Mouse (Mus musculus): Measurements from ENCODE around the gene Serbp1.

The Serbp1 gene

GRCm38 (mm10) chr6:67300710-67301163, 62.8 kb downstream of the Serbp1 start:
- no peak for DNase-seq (ENCODE audit: low read depth, low spot score)

DNA sequence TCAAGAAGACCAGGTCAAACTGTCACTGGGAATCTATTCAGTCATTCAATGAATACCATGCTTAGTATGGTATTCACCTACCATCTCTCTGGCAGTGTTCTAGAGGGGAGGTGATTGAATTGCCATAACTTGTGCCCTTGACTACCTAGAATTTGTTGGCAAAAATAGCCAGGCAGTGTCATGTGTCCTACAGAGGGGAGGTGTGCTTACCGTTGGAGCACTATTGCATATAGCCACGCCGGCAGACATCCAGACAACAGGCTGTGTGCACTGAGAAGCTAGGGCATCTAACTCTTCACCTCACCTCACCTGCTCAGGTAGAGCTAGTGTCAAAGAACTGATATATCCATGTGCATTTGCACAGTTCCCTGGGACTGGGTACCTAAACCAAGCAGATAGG, 63.3 kb downstream of the Serbp1 start:
- DNase-seq (ENCODE audit: low read depth, low spot score), result no peak

- no peak for DNase-seq (ENCODE audit: low read depth, low spot score)
Measured at GRCm38 (mm10) chr6:67302471-67302870, 64.5 kb downstream of the Serbp1 start.

GRCm38 (mm10) chr6:67303210-67303609, 65.2 kb downstream of the Serbp1 start:
- DNase-seq (ENCODE audit: low read depth, low spot score), result no peak

DNA sequence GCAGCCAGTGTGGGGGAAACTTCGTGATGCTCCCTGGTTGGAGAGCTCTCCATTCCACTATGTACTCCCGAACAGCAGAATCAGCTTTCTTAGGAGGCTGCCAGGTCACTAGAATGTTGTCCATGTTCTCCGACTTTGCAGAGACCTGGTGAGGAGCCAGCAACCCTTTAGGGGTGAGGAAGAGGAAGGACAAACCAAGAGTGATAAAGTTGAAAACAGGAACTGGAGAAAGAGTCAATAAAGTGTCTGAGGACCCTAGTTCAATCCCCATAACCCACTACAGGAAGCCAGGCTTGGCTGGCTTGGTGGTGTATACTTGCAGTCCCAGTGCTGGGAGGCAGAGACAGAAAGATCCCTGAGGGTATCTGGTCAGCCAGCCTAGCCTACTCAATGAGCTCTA, 71.0 kb downstream of the Serbp1 start:
- DNase-seq (ENCODE audit: low read depth, low spot score), result no peak

- no peak for DNase-seq (ENCODE audit: low read depth, low spot score)
Measured at GRCm38 (mm10) chr6:67309752-67310151, 71.8 kb downstream of the Serbp1 start.

- no peak for DNase-seq (ENCODE audit: low read depth, low spot score)
Measured at GRCm38 (mm10) chr6:67314697-67315096, 76.7 kb downstream of the Serbp1 start.

DNA sequence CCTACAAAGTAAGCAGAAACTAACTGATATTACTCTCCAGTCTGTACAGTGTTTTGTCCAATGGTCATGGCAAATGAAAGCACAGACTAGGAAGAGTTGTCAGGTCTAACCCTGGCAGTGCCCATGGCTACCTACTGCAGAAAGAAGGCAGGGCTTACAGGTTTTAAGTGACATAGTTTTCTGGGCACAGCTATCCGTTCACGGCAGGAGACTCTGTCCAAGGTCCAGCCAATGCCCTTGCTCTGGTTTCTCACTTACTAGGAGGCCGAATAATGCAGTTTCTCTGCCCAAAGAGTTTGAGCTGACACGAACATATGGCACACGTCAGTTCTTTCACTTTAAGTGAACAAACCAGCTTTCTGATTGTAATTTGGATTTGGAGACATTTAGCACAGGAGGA, 79.1 kb downstream of the Serbp1 start:
- no peak for DNase-seq (ENCODE audit: low read depth, low spot score)

DNA sequence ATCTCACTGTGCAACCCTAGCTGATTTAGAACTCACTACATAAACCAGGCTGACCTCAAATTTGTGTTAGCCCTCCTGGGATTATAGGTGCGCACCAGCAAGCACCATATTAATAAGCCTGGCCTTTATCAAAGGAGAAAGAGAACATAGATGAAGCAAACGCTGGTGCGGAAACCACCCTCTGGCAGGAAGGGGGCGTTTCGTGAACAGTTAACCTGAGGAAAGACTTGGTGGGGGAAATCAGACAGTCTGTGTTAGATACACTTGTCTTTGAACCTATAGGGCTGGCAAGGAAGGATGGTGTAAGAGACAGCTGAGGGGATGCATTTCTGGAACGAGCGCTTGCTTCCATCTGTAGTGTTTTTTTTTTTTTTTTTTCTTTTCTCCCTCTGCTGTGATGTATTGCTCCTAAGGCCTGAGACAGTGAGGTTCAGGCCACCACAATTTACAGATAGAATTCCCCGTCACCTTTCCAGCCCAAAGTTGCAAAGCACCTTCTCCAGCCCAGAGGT, 79.9 kb downstream of the Serbp1 start:
- DNase-seq (ENCODE audit: low read depth, low spot score), result no peak

GRCm38 (mm10) chr6:67318451-67318850, 80.5 kb downstream of the Serbp1 start:
- peak; percentile 22 for DNase-seq (ENCODE audit: low read depth, low spot score)

DNA sequence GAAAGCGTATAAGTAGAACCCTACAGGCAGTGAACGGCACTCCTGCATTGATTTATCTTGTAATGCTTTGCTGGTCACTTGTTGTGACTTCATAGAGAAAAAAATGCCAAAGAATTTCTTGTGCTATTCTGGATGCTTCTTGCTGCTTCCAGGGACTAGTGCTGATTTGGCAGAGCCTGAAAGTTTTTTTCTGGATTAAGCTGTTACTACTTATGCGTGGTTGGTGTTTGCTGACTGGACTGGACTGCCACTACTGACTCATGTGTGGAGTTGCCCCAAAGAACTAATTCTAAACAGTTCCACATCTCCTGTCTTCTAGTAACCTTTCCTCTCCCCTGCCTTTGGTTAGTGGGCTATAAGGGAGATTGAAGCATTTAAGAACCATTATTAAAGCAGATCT, 85.8 kb downstream of the Serbp1 start:
- DNase-seq (ENCODE audit: low read depth, low spot score), result no peak

DNA sequence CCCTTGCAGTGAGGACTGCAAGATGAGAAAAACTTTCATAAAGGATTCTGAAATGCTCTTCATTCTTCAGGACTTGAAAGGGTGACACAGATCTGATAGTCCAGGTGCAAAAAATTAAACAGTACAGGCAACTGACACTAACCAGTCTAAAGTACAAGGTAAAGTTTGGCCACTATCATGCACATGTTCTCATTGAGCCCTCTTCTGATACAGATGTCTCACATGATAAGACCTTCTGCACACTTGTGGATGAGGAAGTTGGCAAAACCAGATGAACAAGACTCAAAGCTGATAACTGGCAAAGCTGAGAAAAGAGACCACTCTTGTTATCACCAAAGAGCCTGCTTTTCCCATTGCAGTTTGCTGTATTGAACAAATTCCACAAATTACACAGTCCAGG, 100.0 kb downstream of the Serbp1 start:
- no peak for DNase-seq (ENCODE audit: low read depth, low spot score)

DNA sequence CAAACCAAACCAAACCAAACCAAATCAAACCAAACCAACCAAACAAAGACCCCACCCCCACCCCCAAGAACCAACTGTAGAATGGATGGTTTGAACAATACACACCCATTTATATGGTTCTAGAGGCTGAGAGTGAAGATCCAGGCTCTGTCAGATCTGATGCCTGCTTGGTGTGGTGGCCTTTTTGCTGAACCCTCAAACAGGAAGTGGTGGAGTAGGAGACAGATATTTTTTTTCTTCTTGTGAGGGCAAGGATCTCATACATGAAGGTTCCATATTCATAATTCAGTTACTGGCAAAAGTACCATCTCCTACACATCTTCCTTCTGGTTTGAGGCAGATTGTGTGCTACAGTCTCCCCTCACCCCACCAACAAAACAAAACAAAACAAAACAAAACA, 101.5 kb downstream of the Serbp1 start:
- DNase-seq (ENCODE audit: low read depth, low spot score), result no peak
